Mouse (Mus musculus): ENCODE measurements around the gene Lypd6b. TPM values are rescaled to one million over a fixed set of nuclear protein-coding genes. Genes with fewer than 3 reads are reported as not detected.

Lypd6b gene
- polyA plus RNA-seq, 1 experiment from 2014 or later = 7.9 TPM

DNA sequence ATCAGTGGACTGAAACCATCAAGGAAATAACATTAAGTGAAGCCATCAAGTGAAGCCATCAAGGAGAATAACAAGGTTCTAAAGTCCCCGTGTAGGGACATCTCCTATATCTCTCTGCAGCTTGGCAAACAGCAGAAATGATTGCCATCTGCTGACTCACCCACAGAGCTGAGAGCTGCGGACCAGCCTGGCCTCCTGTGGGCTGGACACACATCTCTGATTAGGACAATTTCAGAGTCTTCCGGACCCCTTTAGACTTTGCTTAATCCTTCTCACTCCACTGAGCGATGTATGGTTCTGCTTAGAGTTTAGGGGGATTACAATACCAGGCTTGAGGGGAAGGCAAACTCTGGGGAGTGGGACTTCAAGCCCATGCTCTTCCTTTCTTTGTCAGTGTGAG lies 135.3 kb downstream of the Lypd6b start:
- Histone ChIP-seq H3K36me3 (no peaks in the 10 kb centered on the region), H3K4me2 (replicated peaks) (no peak overlapping the region), H3K9ac (no peak overlapping the region), H3K27ac (no peak overlapping the region), H3K4me1 (no peaks in the 10 kb centered on the region), H3K27me3 (no peaks in the 10 kb centered on the region), H3K4me3 (no peak overlapping the region), H3K9me3 (no peaks in the 10 kb centered on the region)
- WGBS = 69% methylated on average over 4 of the region's 4 CpGs
- no peak for ATAC-seq (ENCODE audit: insufficient number of reproducible peaks, insufficient read depth, low FRiP score, low TSS enrichment)

DNA sequence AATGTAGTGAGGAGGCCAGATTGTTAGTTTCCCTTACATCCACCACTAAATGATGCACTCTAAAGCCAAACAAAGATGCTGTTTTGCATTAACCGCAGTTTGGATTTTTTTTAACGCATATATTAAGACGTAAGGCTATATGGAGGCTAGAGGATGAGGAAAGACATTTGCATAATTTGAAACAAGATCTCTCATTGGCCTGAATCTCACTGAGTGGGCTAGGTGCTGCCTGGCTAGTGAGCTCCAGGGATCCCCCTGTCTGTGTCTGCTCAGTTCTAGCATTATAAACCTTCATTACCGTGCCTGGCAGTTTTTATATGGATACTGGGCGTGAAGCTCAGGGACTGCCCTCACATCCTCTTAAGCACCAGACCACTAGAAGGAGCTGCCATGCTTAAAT lies 138.7 kb downstream of the Lypd6b start:
- Histone ChIP-seq H3K27ac (no peak overlapping the region), H3K9me3 (no peaks in the 10 kb centered on the region), H3K36me3 (no peaks in the 10 kb centered on the region), H3K27me3 (no peaks in the 10 kb centered on the region), H3K4me2 (replicated peaks) (no peak overlapping the region), H3K4me3 (no peak overlapping the region), H3K9ac (no peak overlapping the region), H3K4me1 (no peaks in the 10 kb centered on the region)
- 61% methylated on average over 5 of the region's 5 CpGs for WGBS
- no peak for ATAC-seq (ENCODE audit: insufficient number of reproducible peaks, insufficient read depth, low FRiP score, low TSS enrichment)

- no peaks in the 10 kb centered on the region for H3K36me3 ChIP-seq
- 58% methylated on average over 1 of the region's 1 CpGs for WGBS
- no peak overlapping the region for H3K9ac ChIP-seq
- H3K4me1 ChIP-seq = no peaks in the 10 kb centered on the region
- no peak overlapping the region for H3K27ac ChIP-seq
- H3K9me3 ChIP-seq = no peaks in the 10 kb centered on the region
- no peak overlapping the region for H3K4me3 ChIP-seq
- no peak overlapping the region for H3K4me2 ChIP-seq (replicated peaks)
- H3K27me3 ChIP-seq = no peaks in the 10 kb centered on the region
- no peak for ATAC-seq (ENCODE audit: insufficient number of reproducible peaks, insufficient read depth, low FRiP score, low TSS enrichment)
Measured at GRCm38 (mm10) chr2:49927362-49927761, 139.9 kb downstream of the Lypd6b start.

DNA sequence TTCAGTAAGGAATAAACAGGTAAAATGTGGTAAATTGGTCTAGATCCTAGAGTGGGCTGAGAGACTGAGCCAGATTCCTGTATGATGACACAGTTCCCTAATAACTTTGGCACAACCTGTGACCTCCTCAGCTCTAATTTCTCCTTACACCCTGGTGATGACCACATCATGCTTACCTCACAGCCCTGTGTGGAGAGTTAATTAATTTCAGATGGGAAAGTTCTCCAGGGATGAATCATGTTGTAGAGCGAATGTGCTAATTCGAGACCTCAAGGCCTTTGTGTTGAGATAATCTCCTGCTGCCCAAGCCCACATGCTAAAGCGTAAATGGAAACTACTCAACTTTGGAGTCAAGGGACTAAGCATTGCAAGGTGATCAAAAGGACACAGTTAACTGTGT lies 142.4 kb downstream of the Lypd6b start:
- peak; percentile 15; the same call in 1 of the 2 replicates for ATAC-seq (ENCODE audit: insufficient number of reproducible peaks, insufficient read depth, low FRiP score, low TSS enrichment)
- Histone ChIP-seq H3K4me1 (no peaks in the 10 kb centered on the region), H3K4me2 (replicated peaks) (no peak overlapping the region), H3K36me3 (no peaks in the 10 kb centered on the region), H3K9me3 (no peaks in the 10 kb centered on the region), H3K4me3 (no peak overlapping the region), H3K9ac (no peak overlapping the region), H3K27me3 (no peaks in the 10 kb centered on the region), H3K27ac (no peak overlapping the region)
- 60% methylated on average over 3 of the region's 3 CpGs for WGBS

GRCm38 (mm10) chr2:49937621-49938020 lies 150.1 kb downstream of the Lypd6b start:
- Histone ChIP-seq H3K27me3 (no peaks in the 10 kb centered on the region), H3K36me3 (no peaks in the 10 kb centered on the region), H3K4me2 (replicated peaks) (no peak overlapping the region), H3K9me3 (no peaks in the 10 kb centered on the region), H3K4me1 (no peaks in the 10 kb centered on the region), H3K9ac (no peak overlapping the region), H3K4me3 (no peak overlapping the region), H3K27ac (no peak overlapping the region)
- 81% methylated on average over 13 of the region's 13 CpGs for WGBS
- ATAC-seq (ENCODE audit: insufficient number of reproducible peaks, insufficient read depth, low FRiP score, low TSS enrichment) = no peak

GRCm38 (mm10) chr2:49938246-49938645 lies 150.8 kb downstream of the Lypd6b start:
- H3K4me2 ChIP-seq (replicated peaks) = no peak overlapping the region
- H3K4me1 ChIP-seq = no peaks in the 10 kb centered on the region
- H3K27ac ChIP-seq = no peak overlapping the region
- no peak overlapping the region for H3K9ac ChIP-seq
- no peaks in the 10 kb centered on the region for H3K36me3 ChIP-seq
- 80% methylated on average over 8 of the region's 8 CpGs for WGBS
- no peaks in the 10 kb centered on the region for H3K27me3 ChIP-seq
- ATAC-seq (ENCODE audit: insufficient number of reproducible peaks, insufficient read depth, low FRiP score, low TSS enrichment) = no peak
- no peaks in the 10 kb centered on the region for H3K9me3 ChIP-seq
- no peak overlapping the region for H3K4me3 ChIP-seq

DNA sequence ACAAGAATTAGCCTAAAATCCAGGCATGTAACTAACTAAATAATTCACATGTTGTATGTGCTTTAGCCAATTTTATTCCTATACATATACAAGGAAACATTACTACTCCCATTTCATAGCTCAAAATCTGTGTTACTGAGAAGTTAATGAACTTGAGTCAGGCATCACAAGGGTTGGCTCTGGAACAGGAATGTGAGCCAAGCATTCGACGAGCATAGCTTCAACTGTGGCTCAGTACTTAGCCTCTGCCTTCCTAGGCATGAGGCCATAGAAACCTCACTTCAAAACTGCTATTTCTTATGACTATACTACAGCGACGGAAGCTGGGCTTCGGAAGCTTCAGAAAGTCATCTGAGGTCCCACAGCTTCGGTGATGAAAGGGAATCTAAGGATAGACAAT lies 152.9 kb downstream of the Lypd6b start:
- Histone ChIP-seq H3K4me3 (no peak overlapping the region), H3K9ac (no peak overlapping the region), H3K4me1 (no peaks in the 10 kb centered on the region), H3K27me3 (no peaks in the 10 kb centered on the region), H3K27ac (no peak overlapping the region), H3K9me3 (no peaks in the 10 kb centered on the region), H3K36me3 (no peaks in the 10 kb centered on the region), H3K4me2 (replicated peaks) (no peak overlapping the region)
- ATAC-seq (ENCODE audit: insufficient number of reproducible peaks, insufficient read depth, low FRiP score, low TSS enrichment) = no peak
- WGBS = 86% methylated on average over 6 of the region's 6 CpGs

- Histone ChIP-seq H3K4me1 (no peaks in the 10 kb centered on the region), H3K4me2 (replicated peaks) (no peak overlapping the region), H3K9me3 (no peaks in the 10 kb centered on the region), H3K9ac (no peak overlapping the region), H3K27me3 (no peaks in the 10 kb centered on the region), H3K36me3 (no peaks in the 10 kb centered on the region), H3K4me3 (no peak overlapping the region), H3K27ac (no peak overlapping the region)
- no peak for ATAC-seq (ENCODE audit: insufficient number of reproducible peaks, insufficient read depth, low FRiP score, low TSS enrichment)
- WGBS = 61% methylated on average over 5 of the region's 5 CpGs
Measured at GRCm38 (mm10) chr2:49942100-49942499, 154.6 kb downstream of the Lypd6b start.

GRCm38 (mm10) chr2:49951681-49952080 lies 164.2 kb downstream of the Lypd6b start:
- H3K36me3 ChIP-seq = no peaks in the 10 kb centered on the region

GRCm38 (mm10) chr2:49952632-49953293 lies 165.3 kb downstream of the Lypd6b start:
- H3K9ac ChIP-seq = no peak overlapping the region
- no peak overlapping the region for H3K27ac ChIP-seq
- no peak for ATAC-seq (ENCODE audit: insufficient number of reproducible peaks, insufficient read depth, low FRiP score, low TSS enrichment)
- H3K9me3 ChIP-seq = 0 out of 2 replicates have a peak, but pooled peaks cover 2% of the 10 kb centered on the region
- WGBS = 54% methylated on average over 6 of the region's 6 CpGs
- H3K36me3 ChIP-seq = no peaks in the 10 kb centered on the region
- H3K4me2 ChIP-seq (replicated peaks) = no peak overlapping the region
- peaks cover 11% of the 10 kb centered on the region; the same call in 1 of the 2 replicates for H3K4me1 ChIP-seq
- no peaks in the 10 kb centered on the region for H3K27me3 ChIP-seq
- H3K4me3 ChIP-seq = no peak overlapping the region

More at GRCm38 (mm10) chr2:49951681-49952080, 164.2 kb downstream of the Lypd6b start:
- H3K27ac ChIP-seq = no peak overlapping the region
- H3K9me3 ChIP-seq = 0 out of 2 replicates have a peak, but pooled peaks cover 2% of the 10 kb centered on the region
- no peak overlapping the region for H3K4me2 ChIP-seq (replicated peaks)
- no peaks in the 10 kb centered on the region for H3K27me3 ChIP-seq
- no peak overlapping the region for H3K9ac ChIP-seq
- 0 out of 2 replicates have a peak, but pooled peaks cover 5% of the 10 kb centered on the region for H3K4me1 ChIP-seq
- WGBS = 60% methylated on average over 4 of the region's 4 CpGs
- no peak overlapping the region for H3K4me3 ChIP-seq
- ATAC-seq (ENCODE audit: insufficient number of reproducible peaks, insufficient read depth, low FRiP score, low TSS enrichment) = no peak

DNA sequence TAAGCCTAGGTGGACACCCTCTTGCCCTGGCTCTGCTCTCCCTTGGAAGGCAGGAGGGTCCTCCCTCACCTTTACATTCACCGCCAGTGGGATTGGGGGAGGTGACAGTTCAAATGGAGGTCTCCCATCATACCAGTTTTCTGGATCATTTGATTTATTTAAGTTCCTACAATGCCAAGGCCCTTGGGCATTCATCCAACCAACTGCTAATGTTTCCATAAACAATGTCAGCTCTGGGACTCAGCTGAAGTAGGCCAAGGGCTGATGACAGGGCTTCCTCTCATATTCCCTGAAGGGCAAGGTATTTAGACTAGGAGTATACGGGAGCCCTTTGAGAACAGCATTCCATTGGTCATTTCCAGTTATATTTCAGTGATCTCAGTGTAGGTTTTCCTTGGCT lies 170.0 kb downstream of the Lypd6b start:
- Histone ChIP-seq H3K4me2 (replicated peaks) (no peak overlapping the region), H3K36me3 (no peaks in the 10 kb centered on the region), H3K4me3 (no peak overlapping the region), H3K9me3 (no peaks in the 10 kb centered on the region), H3K9ac (no peak overlapping the region), H3K4me1 (peaks cover 14% of the 10 kb centered on the region; the same call in 1 of the 2 replicates), H3K27ac (no peak overlapping the region), H3K27me3 (no peaks in the 10 kb centered on the region)
- peak; percentile 41; the same call in 1 of the 2 replicates for ATAC-seq (ENCODE audit: insufficient number of reproducible peaks, insufficient read depth, low FRiP score, low TSS enrichment)
- WGBS = 56% methylated on average over 2 of the region's 2 CpGs

- no peak for ATAC-seq (ENCODE audit: insufficient number of reproducible peaks, insufficient read depth, low FRiP score, low TSS enrichment)
- Histone ChIP-seq H3K9me3 (no peaks in the 10 kb centered on the region), H3K36me3 (no peaks in the 10 kb centered on the region)
Measured at GRCm38 (mm10) chr2:49961991-49962390, 174.5 kb downstream of the Lypd6b start.

More at GRCm38 (mm10) chr2:49961991-49962390, 174.5 kb downstream of the Lypd6b start:
- H3K27me3 ChIP-seq = no peaks in the 10 kb centered on the region
- no peak overlapping the region for H3K4me3 ChIP-seq
- no peak overlapping the region for H3K27ac ChIP-seq
- no peak overlapping the region for H3K9ac ChIP-seq
- H3K4me2 ChIP-seq (replicated peaks) = no peak overlapping the region
- peaks cover 9% of the 10 kb centered on the region; the same call in 1 of the 2 replicates for H3K4me1 ChIP-seq
- 93% methylated on average over 2 of the region's 2 CpGs for WGBS

All from embryonic facial prominence, embryonic 12.5 days (tissue).